Mouse (Mus musculus): ENCODE results near the gene Bgn.

Bgn gene

GRCm38 (mm10) chrX:73490186-73490585, 6.8 kb downstream of the Bgn start:
- DNase-seq (ENCODE audit: low spot score in 2 of 2), result no peak

GRCm38 (mm10) chrX:73490804-73491203, 7.4 kb downstream of the Bgn start:
- no peak for DNase-seq (ENCODE audit: low spot score in 2 of 2)

- peak in 1 of 2 experiments; percentile 58 for DNase-seq (ENCODE audit: low spot score in 2 of 2)
Observed at GRCm38 (mm10) chrX:73493567-73493966, 10.2 kb downstream of the Bgn start.

- no peak for DNase-seq (ENCODE audit: low spot score in 2 of 2)
Observed at GRCm38 (mm10) chrX:73496746-73497145, 13.3 kb downstream of the Bgn start.

GRCm38 (mm10) chrX:73505130-73505735, 21.8 kb downstream of the Bgn start:
- no peak for DNase-seq (ENCODE audit: low spot score in 2 of 2)

GRCm38 (mm10) chrX:73506577-73506976, 23.2 kb downstream of the Bgn start:
- no peak for DNase-seq (ENCODE audit: low spot score in 2 of 2)

- no peak for DNase-seq (ENCODE audit: low spot score in 2 of 2)
Observed at GRCm38 (mm10) chrX:73509209-73509608, 25.8 kb downstream of the Bgn start.

- no peak for DNase-seq (ENCODE audit: low spot score in 2 of 2)
Observed at GRCm38 (mm10) chrX:73512904-73513303, 29.5 kb downstream of the Bgn start.

- DNase-seq (ENCODE audit: low spot score in 2 of 2), result no peak
Observed at GRCm38 (mm10) chrX:73516556-73516955, 33.2 kb downstream of the Bgn start.

- DNase-seq (ENCODE audit: low spot score in 2 of 2), result no peak
Observed at GRCm38 (mm10) chrX:73517060-73517600, 33.7 kb downstream of the Bgn start.

GRCm38 (mm10) chrX:73520692-73521091, 37.3 kb downstream of the Bgn start:
- DNase-seq (ENCODE audit: low spot score in 2 of 2), result no peak

GRCm38 (mm10) chrX:73524318-73525222, 41.2 kb downstream of the Bgn start:
- no peak for DNase-seq (ENCODE audit: low spot score in 2 of 2)

- no peak for DNase-seq (ENCODE audit: low spot score in 2 of 2)
Observed at GRCm38 (mm10) chrX:73525223-73526140, 42.1 kb downstream of the Bgn start.

- DNase-seq (ENCODE audit: low spot score in 2 of 2), result peak; percentile 1 to 6
Observed at GRCm38 (mm10) chrX:73526410-73526887, 43.0 kb downstream of the Bgn start.

GRCm38 (mm10) chrX:73537875-73538274, 54.5 kb downstream of the Bgn start:
- no peak for DNase-seq (ENCODE audit: low spot score in 2 of 2)

GRCm38 (mm10) chrX:73543340-73543739, 59.9 kb downstream of the Bgn start:
- no peak for DNase-seq (ENCODE audit: low spot score in 2 of 2)

All from heart, adult 9 months (tissue).